Mouse (Mus musculus) ZHBTc4 (cell line): ENCODE results near the gene Olfr891.

Source experiments
- DNase-seq: peaks from one replicate; pipeline ENCODE4 v3.0.0-alpha.2; 2011; ENCODE audit warnings: low read depth, low spot score

The Olfr891 gene

GRCm38 (mm10) chr9:38180721-38181120, at the start of gene Olfr891:
Gene Olfr891 (minus strand): TSS chr9:38180821.
- no peak for DNase-seq

- DNase-seq = no peak
Measured at GRCm38 (mm10) chr9:38217755-38218154, 37.1 kb upstream of the Olfr891 start, which contains the start of gene Olfr894. Gene Olfr894 (plus strand): TSS chr9:38218055.

- DNase-seq = no peak
Measured at GRCm38 (mm10) chr9:38208065-38208464, 27.4 kb upstream of the Olfr891 start, which contains the start of gene Olfr893. Gene Olfr893 (plus strand): TSS chr9:38208365.

- DNase-seq = peak; percentile 59
Measured at GRCm38 (mm10) chr9:38168341-38168740, 12.3 kb downstream of the Olfr891 start.

- DNase-seq = no peak
Measured at GRCm38 (mm10) chr9:38142217-38142616, 38.4 kb downstream of the Olfr891 start, which contains the start of gene Olfr890. Gene Olfr890 (plus strand): TSS chr9:38142517.
